Mouse (Mus musculus) heart, postnatal 0 days (tissue): Measurements from ENCODE around the gene Tdrd12. TPM values are rescaled to one million over a fixed set of nuclear protein-coding genes. Genes with fewer than 3 reads are reported as not detected.
A peak's percentile ranks its signal among the peaks of the same experiment; 100 is the strongest.

Experiments used
- ATAC-seq: fragments of 200-750 bp; cut with Nextera tagmentation; 2 replicates; pipeline ENCODE4 v1.8.0; 2017; ENCODE audit warnings: low read depth, moderate number of reproducible peaks, moderate library complexity; ENCODE audit not compliant: insufficient read depth
- DNase-seq: peaks from one replicate; pipeline ENCODE4 v3.0.0-alpha.2; 2016; ENCODE audit warnings: low spot score
- H3K27ac ChIP-seq: fragments of 300-500 bp; sonication (generic); 2 replicates; pipeline ENCODE4 v1.5.1; 2014; ENCODE audit warnings: low read depth, mild to moderate bottlenecking
- H3K27me3 ChIP-seq: fragments of 300-500 bp; sonication (generic); 2 replicates; pipeline ENCODE4 v1.6.1; 2014; ENCODE audit warnings: low read length, mixed read lengths; ENCODE audit not compliant: control insufficient read depth, insufficient read depth
- H3K36me3 ChIP-seq: fragments of 300-500 bp; sonication (generic); replicated peaks from 2 replicates; pipeline ENCODE4 v1.6.1; 2014; ENCODE audit warnings: low read length, mixed read lengths; ENCODE audit not compliant: control insufficient read depth, insufficient read depth
- H3K4me1 ChIP-seq: fragments of 300-500 bp; sonication (generic); 2 replicates; pipeline ENCODE4 v1.6.1; 2014; ENCODE audit warnings: antibody characterized with exemption; ENCODE audit not compliant: control insufficient read depth, insufficient read depth
- H3K4me2 ChIP-seq: fragments of 300-500 bp; sonication (generic); 2 replicates; pipeline ENCODE4 v1.6.1; 2014; ENCODE audit warnings: low read depth, mild to moderate bottlenecking, low read length, moderate library complexity
- H3K4me3 ChIP-seq: fragments of 300-500 bp; sonication (generic); 2 replicates; pipeline ENCODE4 v1.5.1; 2014; ENCODE audit warnings: low read depth, low read length
- H3K9ac ChIP-seq: fragments of 300-500 bp; sonication (generic); replicated peaks from 2 replicates; pipeline ENCODE4 v1.6.1; 2014; ENCODE audit warnings: low read depth, low read length, mixed read lengths
- H3K9me3 ChIP-seq: fragments of 300-500 bp; sonication (generic); replicated peaks from 2 replicates; pipeline ENCODE4 v1.6.1; 2016; ENCODE audit warnings: low read length; ENCODE audit not compliant: control insufficient read depth
- CTCF ChIP-seq: IDR thresholded peaks from 2 replicates; pipeline ENCODE4 v1.5.1; 2016; ENCODE audit warnings: antibody characterized with exemption, control low read depth, low read depth
- EP300 ChIP-seq: IDR thresholded peaks from 2 replicates; pipeline ENCODE4 v1.6.1; 2016; ENCODE audit warnings: antibody characterized with exemption, low read depth
- WGBS: fragments of 180-500 bp; shearing (Covaris S2); extraction: QIAGEN DNeasy Blood & Tissue Kit; methylation state at CpG from one replicate; pipeline ENCODE4 v1.1.7; 2014; 5-methylcytosine and 5-hydroxymethylcytosine counted together
- polyA plus RNA-seq: library from polyadenylated mRNA; unstranded; fragments of >200 nt; fragmentation: Nextera tagmentation; extraction: Ambion mirVana; gene quantifications from 2 replicates; pipeline ENCODE4 v1.2.1, GENCODE M21; 2015
- total RNA-seq: library from RNA; depleted of rRNA; stranded (reverse); fragments of >200 nt; gene quantifications from 2 replicates; pipeline ENCODE4 v1.2.3, GENCODE M21; 2014; ENCODE audit warnings: low replicate concordance; rRNA removed

Gene Tdrd12
- total RNA-seq (not detected in 2 replicates), polyA plus RNA-seq (1.4 and 1.5 TPM in 2 replicates)

- Histone ChIP-seq H3K36me3 (no peaks in the 10 kb centered on the region), H3K4me2 (no peak within 1 kb of the TSS), H3K4me1 (no peaks in the 10 kb centered on the region), H3K9ac (no peak within 1 kb of the TSS), H3K27me3 (no peaks in the 10 kb centered on the region), H3K27ac (no peak within 1 kb of the TSS), H3K9me3 (no peaks in the 10 kb centered on the region), H3K4me3 (no peak within 1 kb of the TSS)
- ATAC-seq (no peak), DNase-seq (no peak)
- WGBS: 88% methylated on average over 17 of the region's 17 CpGs
- TF ChIP-seq CTCF (no peak), EP300 (no peak)
These were observed at the start of gene Tdrd12 for GRCm38 (mm10) chr7:35537562-35537961. Gene Tdrd12, minus strand, starts transcription at chr7:35537745.

GRCm38 (mm10) chr7:35586906-35587445 lies 49.4 kb upstream of the Tdrd12 start:
- Histone ChIP-seq H3K27me3 (peaks cover 29% of the 10 kb centered on the region), H3K4me2 (peak overlapping the region; percentile 87), H3K9ac (peak overlapping the region; percentile 67; the same call in 1 of the 2 replicates), H3K4me1 (peaks cover 18% of the 10 kb centered on the region), H3K4me3 (peak overlapping the region; percentile 81), H3K9me3 (no peaks in the 10 kb centered on the region), H3K27ac (no peak overlapping the region), H3K36me3 (peaks cover 4% of the 10 kb centered on the region; the same call in 1 of the 2 replicates)
- TF ChIP-seq CTCF: no peak
- WGBS: 24% methylated on average over 15 of the region's 15 CpGs
- no peak for ATAC-seq
- DNase-seq: no peak

- under 1% methylated on average over 49 of the region's 49 CpGs for WGBS
- H3K9ac ChIP-seq: peak within 1 kb of the TSS; percentile 67
These were observed 48.7 kb upstream of the Tdrd12 start, which contains the start of gene Ankrd27 for GRCm38 (mm10) chr7:35586055-35586905. Gene Ankrd27, plus strand, starts transcription at chr7:35586244.

GRCm38 (mm10) chr7:35585191-35586054 lies 47.9 kb upstream of the Tdrd12 start, which contains the start of gene Rgs9bp:
Gene Rgs9bp, minus strand, starts transcription at chr7:35585582.
- under 1% methylated on average over 45 of the region's 45 CpGs for WGBS
- no peak for TF ChIP-seq EP300
- TF ChIP-seq CTCF: no peak
- Histone ChIP-seq H3K9me3 (no peaks in the 10 kb centered on the region), H3K4me1 (peaks cover 18% of the 10 kb centered on the region), H3K27me3 (peaks cover 29% of the 10 kb centered on the region), H3K9ac (peak within 1 kb of the TSS; percentile 67), H3K4me2 (peak within 1 kb of the TSS; percentile 87), H3K4me3 (peak within 1 kb of the TSS; percentile 81), H3K27ac (peak within 1 kb of the TSS; percentile 5; the same call in 1 of the 2 replicates), H3K36me3 (no peaks in the 10 kb centered on the region)
- DNase-seq (peak; percentile 7), ATAC-seq (peak; percentile 55)

More at GRCm38 (mm10) chr7:35586055-35586905, 48.7 kb upstream of the Tdrd12 start, which contains the start of gene Ankrd27:
- peak; percentile 95 for DNase-seq
- TF ChIP-seq CTCF: no peak
- TF ChIP-seq EP300: no peak
- H3K27me3 ChIP-seq: peaks cover 29% of the 10 kb centered on the region
- peak within 1 kb of the TSS; percentile 87 for H3K4me2 ChIP-seq
- H3K9me3 ChIP-seq: no peaks in the 10 kb centered on the region
- no peaks in the 10 kb centered on the region for H3K36me3 ChIP-seq
- H3K27ac ChIP-seq: peak within 1 kb of the TSS; percentile 5; the same call in 1 of the 2 replicates
- ATAC-seq: peak; percentile 98
- H3K4me3 ChIP-seq: peak within 1 kb of the TSS; percentile 81
- H3K4me1 ChIP-seq: peaks cover 18% of the 10 kb centered on the region

- 0% methylated on average over 46 of the region's 50 CpGs for WGBS
- DNase-seq: no peak
- Histone ChIP-seq H3K36me3 (no peaks in the 10 kb centered on the region), H3K9ac (peak overlapping the region; percentile 31; the same call in 1 of the 2 replicates), H3K27me3 (peaks cover 29% of the 10 kb centered on the region), H3K4me2 (peak overlapping the region; percentile 87), H3K9me3 (no peaks in the 10 kb centered on the region), H3K4me3 (peak overlapping the region; percentile 81), H3K27ac (no peak overlapping the region), H3K4me1 (peaks cover 18% of the 10 kb centered on the region)
- TF ChIP-seq EP300 (no peak), CTCF (no peak)
- no peak for ATAC-seq
These were observed 47.2 kb upstream of the Tdrd12 start for GRCm38 (mm10) chr7:35584786-35585190.
